Mouse (Mus musculus): ENCODE measurements around the gene L3mbtl2.

GRCm38 (mm10) chr15:81650636-81651035 is 13.1 kb upstream of the L3mbtl2 start:
- no peak for TF ChIP-seq CTCF (IDR thresholded peaks at IDR 0.05 in 2 of 3, conservative IDR thresholded peaks at IDR 0.05 in 1 of 3; ENCODE audit: control insufficient read depth in 1 of 3, insufficient read depth in 1 of 3, low read depth in 2 of 3, low read length in 3 of 3, poor library complexity in 1 of 3, severe bottlenecking in 1 of 3)
- TF ChIP-seq TBP (IDR thresholded peaks at IDR 0.05; ENCODE audit: low read depth, low read length): no peak
- no peak for TF ChIP-seq GABPA (IDR thresholded peaks at IDR 0.05; ENCODE audit: low read depth, low read length)
- no peak for TF ChIP-seq MEF2A (IDR thresholded peaks at IDR 0.05; ENCODE audit: extremely low read depth, insufficient replicate concordance, low read depth, low read length, poor library complexity, severe bottlenecking)
- no peak for TF ChIP-seq EP300 (IDR thresholded peaks at IDR 0.05; ENCODE audit: low read depth in 1 of 2, low read length in 2 of 2)
- no peak for TF ChIP-seq POLR2A (IDR thresholded peaks at IDR 0.05; ENCODE audit: control insufficient read depth in 1 of 2, insufficient read depth in 1 of 2, low read depth in 1 of 2, low read length in 2 of 2, poor library complexity in 1 of 2)
- no peak for TF ChIP-seq RCOR1 (IDR thresholded peaks at IDR 0.05; ENCODE audit: low read depth, low read length)
- TF ChIP-seq USF1 (IDR thresholded peaks at IDR 0.05; ENCODE audit: low read depth, low read length): no peak
- no peak for TF ChIP-seq ZNF384 (IDR thresholded peaks at IDR 0.05; ENCODE audit: low read depth, low read length)
- no peak for TF ChIP-seq POLR2AphosphoS2 (IDR thresholded peaks at IDR 0.05; ENCODE audit: low read length)
- TF ChIP-seq ELF1 (IDR thresholded peaks at IDR 0.05; ENCODE audit: low read depth, low read length): no peak
- TF ChIP-seq CHD2 (IDR thresholded peaks at IDR 0.05; ENCODE audit: low read length): no peak
